8 mouse cellular contexts compared by ENCODE assay signal in genomic region chr11:19986871-19987755, GRCm38 (mm10).
DNase-seq lines count a peak whose midpoint lies in the region; ATAC-seq lines count a peak whose summit lies in the region.

No protein-coding gene starts in this region.

- H3K27me3 ChIP-seq in midbrain, embryonic 15.5 days (replicated peaks): no peaks in the 10 kb centered on the region
- H3K27me3 ChIP-seq in midbrain, embryonic 11.5 days (ENCODE audit: control insufficient read depth, insufficient read depth, low read length): no peaks in the 10 kb centered on the region
- no peaks in the 10 kb centered on the region for H3K27me3 ChIP-seq in embryonic facial prominence, embryonic 10.5 days (replicated peaks; ENCODE audit: low read depth, poor library complexity, severe bottlenecking)

- no peak overlapping the region for H3K27ac ChIP-seq in midbrain, embryonic 15.5 days
- no peak overlapping the region for H3K27ac ChIP-seq in midbrain, embryonic 11.5 days (ENCODE audit: low read depth, low read length)
- peak overlapping the region; percentile 55 for H3K27ac ChIP-seq in embryonic facial prominence, embryonic 10.5 days (replicated peaks)

- H3K9ac ChIP-seq in midbrain, embryonic 15.5 days: no peak overlapping the region
- H3K9ac ChIP-seq in midbrain, embryonic 11.5 days (ENCODE audit: low read length): no peak overlapping the region

- H3K36me3 ChIP-seq in midbrain, embryonic 15.5 days (replicated peaks): no peaks in the 10 kb centered on the region
- H3K36me3 ChIP-seq in midbrain, embryonic 11.5 days (ENCODE audit: control insufficient read depth, insufficient read depth, low read length): no peaks in the 10 kb centered on the region
- peaks cover 5% of the 10 kb centered on the region; the same call in 1 of the 2 replicates for H3K36me3 ChIP-seq in embryonic facial prominence, embryonic 10.5 days (replicated peaks)

- H3K4me3 ChIP-seq in midbrain, embryonic 15.5 days: no peak overlapping the region
- H3K4me3 ChIP-seq in midbrain, embryonic 11.5 days (ENCODE audit: low read depth, low read length): no peak overlapping the region
- H3K4me3 ChIP-seq in embryonic facial prominence, embryonic 10.5 days: peak overlapping the region; percentile 28; the same call in 1 of the 2 replicates

- ATAC-seq in midbrain, embryonic 15.5 days (replicated peaks): 0 out of 2 replicates have a peak, but pooled peaks have one; percentile 10
- no peak for ATAC-seq in midbrain, embryonic 11.5 days (ENCODE audit: low FRiP score)

- no peaks in the 10 kb centered on the region for H3K9me3 ChIP-seq in midbrain, embryonic 15.5 days
- no peaks in the 10 kb centered on the region for H3K9me3 ChIP-seq in midbrain, embryonic 11.5 days (ENCODE audit: control insufficient read depth, low read length)
- H3K9me3 ChIP-seq in embryonic facial prominence, embryonic 10.5 days: no peaks in the 10 kb centered on the region

- no peak overlapping the region for H3K4me2 ChIP-seq in midbrain, embryonic 15.5 days
- H3K4me2 ChIP-seq in midbrain, embryonic 11.5 days: no peak overlapping the region

- no peak for DNase-seq in midbrain, embryonic 11.5 days (ENCODE audit: low spot score, missing footprints)
- DNase-seq in embryonic facial prominence, embryonic 10.5 days (ENCODE audit: low spot score): no peak
- peak; percentile 74 for DNase-seq in induced T-regulatory cell, adult 2 months (ENCODE audit: low read depth)
- peak; percentile 62 for DNase-seq in lung, postnatal 36 days
- no peak for DNase-seq in layer of hippocampus, postnatal 36 days
- DNase-seq in layer of hippocampus, adult 8-10 months (ENCODE audit: low spot score in 2 of 2): no peak
- DNase-seq in MN1 (ENCODE audit: low spot score): no peak

- WGBS in midbrain, embryonic 15.5 days: 38% methylated on average over 17 of the region's 17 CpGs
- WGBS in midbrain, embryonic 11.5 days: 37% methylated on average over 17 of the region's 17 CpGs
- WGBS in embryonic facial prominence, embryonic 10.5 days: 24% methylated on average over 17 of the region's 17 CpGs

- H3K4me1 ChIP-seq in midbrain, embryonic 15.5 days: peaks cover 12% of the 10 kb centered on the region
- H3K4me1 ChIP-seq in midbrain, embryonic 11.5 days (ENCODE audit: control insufficient read depth, insufficient read depth, low read length): peaks cover 15% of the 10 kb centered on the region
- peaks cover 87% of the 10 kb centered on the region for H3K4me1 ChIP-seq in embryonic facial prominence, embryonic 10.5 days

Comparison
In these comparisons a context has a peak if more than half of its experiments do, and no peak if none do; other contexts are left out.
1. DNase-seq: peak in induced T-regulatory cell, adult 2 months (single experiment) and lung, postnatal 36 days (single experiment); none in midbrain, embryonic 11.5 days (single experiment), embryonic facial prominence, embryonic 10.5 days (single experiment), layer of hippocampus, postnatal 36 days (0 of 2), layer of hippocampus, adult 8-10 months (0 of 2) and MN1 (single experiment).